ENCODE assay signal across 20 mouse cellular contexts in genomic region chr11:115107403-115107916, GRCm38 (mm10). TPM values are rescaled to one million over a fixed set of nuclear protein-coding genes. Genes with fewer than 3 reads are reported as not detected.
DNase-seq lines count a peak whose midpoint lies in the region; ATAC-seq and TF ChIP-seq lines count a peak whose summit lies in the region.
"Had no signal": no experiment of that assay in that cellular context is flagged by ENCODE, and none has a peak within 500 bp of the region (broad histone marks: within the 10 kb centered on the region; RNA-seq: fewer than 3 reads in every experiment).

No protein-coding gene starts in this region.

- WGBS in embryonic facial prominence, embryonic 11.5 days, result 51% methylated on average over 4 of the region's 4 CpGs
- WGBS in embryonic facial prominence, embryonic 10.5 days, result 64% methylated on average over 4 of the region's 4 CpGs

- H3K27me3 ChIP-seq in embryonic facial prominence, embryonic 11.5 days (ENCODE audit: control insufficient read depth, insufficient read depth, low read length), result no peaks in the 10 kb centered on the region
- H3K27me3 ChIP-seq in embryonic facial prominence, embryonic 10.5 days (replicated peaks; ENCODE audit: low read depth, poor library complexity, severe bottlenecking), result no peaks in the 10 kb centered on the region
- H3K27me3 ChIP-seq: limb, embryonic 13.5 days; neural tube, embryonic 12.5 days had no signal

- H3K27ac ChIP-seq in embryonic facial prominence, embryonic 11.5 days (replicated peaks; ENCODE audit: low read depth, low read length), result no peak overlapping the region
- H3K27ac ChIP-seq in embryonic facial prominence, embryonic 10.5 days (replicated peaks), result no peak overlapping the region
- H3K27ac ChIP-seq in bone marrow macrophage, adult 2 months (ENCODE audit: insufficient read depth, low read depth, low read length), result peak overlapping the region; percentile 56
- H3K27ac ChIP-seq: gastrocnemius, adult 2 months; limb, embryonic 13.5 days; neural tube, embryonic 12.5 days had no signal

- no peak overlapping the region for H3K9ac ChIP-seq in embryonic facial prominence, embryonic 11.5 days (replicated peaks; ENCODE audit: low read length)
- H3K9ac ChIP-seq: limb, embryonic 13.5 days; neural tube, embryonic 12.5 days had no signal

- no peak overlapping the region for H3K4me2 ChIP-seq in embryonic facial prominence, embryonic 11.5 days (ENCODE audit: low read depth, low read length)
- H3K4me2 ChIP-seq: heart, embryonic 11.5 days; limb, embryonic 13.5 days; neural tube, embryonic 12.5 days had no signal

- intact Hi-C loops in left cerebral cortex, postnatal 4 days (cut with DNase I), result no loop called here

- TF ChIP-seq POLR2A in bone marrow macrophage, adult 2 months (IDR thresholded peaks at IDR 0.05; ENCODE audit: borderline replicate concordance, low read depth, low read length), result no peak

- no peak overlapping the region for H3K4me3 ChIP-seq in embryonic facial prominence, embryonic 11.5 days (ENCODE audit: low read depth, low read length)
- no peak overlapping the region for H3K4me3 ChIP-seq in embryonic facial prominence, embryonic 10.5 days
- no peak overlapping the region for H3K4me3 ChIP-seq in bone marrow macrophage, adult 2 months (ENCODE audit: insufficient read depth, low read length)
- H3K4me3 ChIP-seq: gastrocnemius, adult 2 months; limb, embryonic 13.5 days; neural tube, embryonic 12.5 days had no signal

- no peak for ATAC-seq in embryonic facial prominence, embryonic 11.5 days (replicated peaks; ENCODE audit: insufficient number of reproducible peaks, low FRiP score, low TSS enrichment, low read depth)

- no peaks in the 10 kb centered on the region; the same call in 1 of the 2 replicates for H3K4me1 ChIP-seq in embryonic facial prominence, embryonic 11.5 days (ENCODE audit: control insufficient read depth, insufficient read depth, low read length)
- H3K4me1 ChIP-seq in embryonic facial prominence, embryonic 10.5 days, result peaks cover 38% of the 10 kb centered on the region
- peaks cover 33% of the 10 kb centered on the region for H3K4me1 ChIP-seq in bone marrow macrophage, adult 2 months (ENCODE audit: control insufficient read depth, insufficient read depth, low read length)

- no peaks in the 10 kb centered on the region for H3K9me3 ChIP-seq in embryonic facial prominence, embryonic 11.5 days (replicated peaks; ENCODE audit: control insufficient read depth, low read length)
- H3K9me3 ChIP-seq in embryonic facial prominence, embryonic 10.5 days, result 0 out of 2 replicates have a peak, but pooled peaks cover 2% of the 10 kb centered on the region
- H3K9me3 ChIP-seq: neural tube, embryonic 12.5 days had no signal

- peak; percentile 24 for DNase-seq in embryonic facial prominence, embryonic 11.5 days (ENCODE audit: low spot score)
- DNase-seq in embryonic facial prominence, embryonic 10.5 days (ENCODE audit: low spot score), result no peak
- DNase-seq in left cerebral cortex, postnatal 4 days, result peak; percentile 14
- no peak for DNase-seq in left cerebral cortex, adult 9 months (ENCODE audit: low spot score in 2 of 2)
- peak; percentile 29 for DNase-seq in 416B (ENCODE audit: low read depth)
- DNase-seq in adrenal gland, postnatal 25 days, result no peak
- DNase-seq in heart, adult 18-20 months, result no peak
- DNase-seq: B cell, adult 2 months; cerebellum, adult 11-12 months; gastrocnemius, adult 2 months; heart, postnatal 36 days; kidney, adult 11 months; kidney, postnatal 25 days; lung, adult 2 months; thymus, postnatal 36 days had no signal

- no peak for TF ChIP-seq CTCF in bone marrow macrophage, adult 2 months (IDR thresholded peaks at IDR 0.05; ENCODE audit: low read depth, low read length)

- H3K36me3 ChIP-seq in embryonic facial prominence, embryonic 11.5 days (replicated peaks; ENCODE audit: control insufficient read depth, insufficient read depth, low read depth, low read length), result no peaks in the 10 kb centered on the region
- H3K36me3 ChIP-seq in embryonic facial prominence, embryonic 10.5 days (replicated peaks), result no peaks in the 10 kb centered on the region
- H3K36me3 ChIP-seq: limb, embryonic 13.5 days; neural tube, embryonic 12.5 days had no signal

RNA-seq across cellular contexts. Expression of gene Rab37, which starts 16.2 kb away (rescaled TPM):
- polyA plus RNA-seq in embryonic facial prominence, embryonic 11.5 days (2014; fragmentation: Nextera tagmentation; extraction: Ambion mirVana), result 1.4 and 1.9 TPM in 2 replicates
- 1.2 and 2.2 TPM in 2 replicates for polyA plus RNA-seq in embryonic facial prominence, embryonic 10.5 days (2016; fragmentation: Nextera tagmentation; extraction: Ambion mirVana)
- total RNA-seq in left cerebral cortex, postnatal 4 days (2021), result under 1 TPM; 0.38 to 0.68 TPM
- polyA plus RNA-seq in bone marrow macrophage, adult 2 months (2012; ENCODE audit: insufficient read depth, insufficient read length, missing spikeins), result not detected in 2 replicates
- 0.58 and 0.76 TPM in 2 replicates for total RNA-seq in adrenal gland, postnatal 25 days (2021)
- total RNA-seq in heart, adult 18-20 months (2021), result 1 to 10 TPM in 1 of 2 experiments, under 1 TPM in 1; 0.50 to 1.2 TPM

RNA-seq across cellular contexts. Expression of gene Cd300lf, which starts 26.3 kb away (rescaled TPM):
- polyA plus RNA-seq in embryonic facial prominence, embryonic 11.5 days (2014; fragmentation: Nextera tagmentation; extraction: Ambion mirVana), result not detected in 2 replicates
- polyA plus RNA-seq in embryonic facial prominence, embryonic 10.5 days (2016; fragmentation: Nextera tagmentation; extraction: Ambion mirVana), result 0.19 TPM in 1 of 2 replicates, not detected in the other
- total RNA-seq in left cerebral cortex, postnatal 4 days (2021), result under 1 TPM; 0.30 to 0.48 TPM
- 1.9 and 2.9 TPM in 2 replicates for polyA plus RNA-seq in bone marrow macrophage, adult 2 months (2012; ENCODE audit: insufficient read depth, insufficient read length, missing spikeins)
- total RNA-seq in adrenal gland, postnatal 25 days (2021), result 0.55 and 0.62 TPM in 2 replicates
- under 1 TPM in 1 of 2 experiments, not detected in 1; 0.36 TPM for total RNA-seq in heart, adult 18-20 months (2021)
- polyA plus RNA-seq: neural tube, embryonic 12.5 days had no signal

RNA-seq across cellular contexts. Expression of gene Cd300e, which starts 45.5 kb away (rescaled TPM):
- not detected in 2 replicates for polyA plus RNA-seq in embryonic facial prominence, embryonic 11.5 days (2014; fragmentation: Nextera tagmentation; extraction: Ambion mirVana)
- not detected in 2 replicates for polyA plus RNA-seq in embryonic facial prominence, embryonic 10.5 days (2016; fragmentation: Nextera tagmentation; extraction: Ambion mirVana)
- total RNA-seq in left cerebral cortex, postnatal 4 days (2021), result not detected
- 10.0 and 11.1 TPM in 2 replicates for polyA plus RNA-seq in bone marrow macrophage, adult 2 months (2012; ENCODE audit: insufficient read depth, insufficient read length, missing spikeins)
- 0.33 TPM in 1 of 2 replicates, not detected in the other for total RNA-seq in adrenal gland, postnatal 25 days (2021)
- total RNA-seq in heart, adult 18-20 months (2021), result under 1 TPM; 0.25 to 0.39 TPM
- total RNA-seq: gastrocnemius, adult 2 months had no signal
- polyA plus RNA-seq: heart, embryonic 11.5 days; neural tube, embryonic 12.5 days had no signal

RNA-seq across cellular contexts. Expression of gene Slc9a3r1, which starts 55.7 kb away (rescaled TPM):
- 31.3 and 36.0 TPM in 2 replicates for polyA plus RNA-seq in embryonic facial prominence, embryonic 11.5 days (2014; fragmentation: Nextera tagmentation; extraction: Ambion mirVana)
- polyA plus RNA-seq in embryonic facial prominence, embryonic 10.5 days (2016; fragmentation: Nextera tagmentation; extraction: Ambion mirVana), result 39.2 and 42.5 TPM in 2 replicates
- total RNA-seq in left cerebral cortex, postnatal 4 days (2021), result 10 to 100 TPM; 38.7 to 41.3 TPM
- 76.2 and 78.8 TPM in 2 replicates for polyA plus RNA-seq in bone marrow macrophage, adult 2 months (2012; ENCODE audit: insufficient read depth, insufficient read length, missing spikeins)
- 17.5 and 18.1 TPM in 2 replicates for total RNA-seq in adrenal gland, postnatal 25 days (2021)
- 1 to 10 TPM; 7.7 to 9.1 TPM for total RNA-seq in heart, adult 18-20 months (2021)

RNA-seq across cellular contexts. Expression of gene Cd300ld3, which starts 59.3 kb away (rescaled TPM):
- not detected in 2 replicates for polyA plus RNA-seq in embryonic facial prominence, embryonic 11.5 days (2014; fragmentation: Nextera tagmentation; extraction: Ambion mirVana)
- not detected in 2 replicates for polyA plus RNA-seq in embryonic facial prominence, embryonic 10.5 days (2016; fragmentation: Nextera tagmentation; extraction: Ambion mirVana)
- total RNA-seq in left cerebral cortex, postnatal 4 days (2021), result under 1 TPM; 0.50 to 0.62 TPM
- 542 and 670 TPM in 2 replicates for polyA plus RNA-seq in bone marrow macrophage, adult 2 months (2012; ENCODE audit: insufficient read depth, insufficient read length, missing spikeins)
- total RNA-seq in adrenal gland, postnatal 25 days (2021), result 2.3 and 4.2 TPM in 2 replicates
- total RNA-seq in heart, adult 18-20 months (2021), result 10 to 100 TPM; 11.4 TPM
- total RNA-seq: ES-E14 had no signal
- polyA plus RNA-seq: heart, embryonic 11.5 days; limb, embryonic 13.5 days; neural tube, embryonic 12.5 days had no signal

Comparison
In these comparisons a context has a peak if more than half of its experiments do, and no peak if none do; other contexts are left out.
1. DNase-seq: peak in embryonic facial prominence, embryonic 11.5 days (single experiment), left cerebral cortex, postnatal 4 days (single experiment) and 416B (single experiment); none in embryonic facial prominence, embryonic 10.5 days (single experiment), left cerebral cortex, adult 9 months (0 of 2), adrenal gland, postnatal 25 days (single experiment) and heart, adult 18-20 months (0 of 2).